In genomic region chr9:113706841-113707240, GRCm38 (mm10) we compare ENCODE assay signal across 8 mouse cellular contexts. TPM values are rescaled to one million over a fixed set of nuclear protein-coding genes. Genes with fewer than 3 reads are reported as not detected.
A peak's percentile ranks its signal among the peaks of the same experiment; 100 is the strongest.
DNase-seq lines count a peak whose midpoint lies in the region; ATAC-seq and TF ChIP-seq lines count a peak whose summit lies in the region.

No protein-coding gene starts in this region.

- H3K79me2 ChIP-seq in liver, adult 2 months (ENCODE audit: control insufficient read depth, insufficient read depth, low read length): peaks cover 47% of the 10 kb centered on the region; the same call in 1 of the 2 replicates

- H3K27ac ChIP-seq in liver, adult 2 months (replicated peaks; ENCODE audit: insufficient read depth, low read depth, low read length): no peak overlapping the region; the same call in 1 of the 2 replicates
- no peak overlapping the region for H3K27ac ChIP-seq in hindbrain, embryonic 11.5 days (ENCODE audit: low read depth, low read length)
- H3K27ac ChIP-seq in midbrain, embryonic 13.5 days: no peak overlapping the region

- peak overlapping the region; percentile 48 for H3K9ac ChIP-seq in liver, adult 2 months (ENCODE audit: low read depth, low read length)
- H3K9ac ChIP-seq in hindbrain, embryonic 11.5 days (ENCODE audit: low read depth, low read length): peak overlapping the region; percentile 98; the same call in 1 of the 2 replicates
- peak overlapping the region; percentile 98 for H3K9ac ChIP-seq in midbrain, embryonic 13.5 days (replicated peaks)

- TF ChIP-seq CTCF in liver, adult 2 months (IDR thresholded peaks at IDR 0.05; ENCODE audit: low read depth, low read length): no peak
- no peak for TF ChIP-seq CTCF in brain, embryonic 14.5 days (IDR thresholded peaks at IDR 0.05; ENCODE audit: borderline replicate concordance, extremely low read depth, insufficient read depth, insufficient read length)

- no peaks in the 10 kb centered on the region for H3K9me3 ChIP-seq in hindbrain, embryonic 11.5 days (ENCODE audit: control insufficient read depth, low read length)
- H3K9me3 ChIP-seq in midbrain, embryonic 13.5 days: no peaks in the 10 kb centered on the region

- WGBS in liver, adult 2 months: 13% methylated on average over 9 of the region's 9 CpGs
- WGBS in hindbrain, embryonic 11.5 days: 68% methylated on average over 9 of the region's 9 CpGs
- 74% methylated on average over 9 of the region's 9 CpGs for WGBS in midbrain, embryonic 13.5 days

- peak; percentile 61 for DNase-seq in liver, adult 2 months (ENCODE audit: extremely low read depth, low read depth, low spot score)
- DNase-seq in liver: no peak
- peak; percentile 22 for DNase-seq in brain, embryonic 14.5 days (ENCODE audit: low read depth)
- no peak for DNase-seq in hindbrain, embryonic 11.5 days (ENCODE audit: low spot score)
- no peak for DNase-seq in thymus, adult 18-20 months
- DNase-seq in adrenal gland, adult 8-10 months: no peak

- peak overlapping the region; percentile 90 for H3K4me3 ChIP-seq in liver, adult 2 months (ENCODE audit: insufficient read depth, low read depth, low read length)
- H3K4me3 ChIP-seq in hindbrain, embryonic 11.5 days (ENCODE audit: low read depth, low read length): peak overlapping the region; percentile 96
- peak overlapping the region; percentile 99 for H3K4me3 ChIP-seq in midbrain, embryonic 13.5 days (replicated peaks)

- TF ChIP-seq POLR2A in liver, adult 2 months (IDR thresholded peaks at IDR 0.05; ENCODE audit: extremely low read depth, insufficient read depth, low read length): no peak
- no peak for TF ChIP-seq POLR2A in brain, embryonic 14.5 days (IDR thresholded peaks at IDR 0.05; ENCODE audit: borderline replicate concordance, extremely low read depth, insufficient read depth, insufficient read length, poor library complexity, severe bottlenecking)

- H3K36me3 ChIP-seq in liver, adult 2 months (ENCODE audit: control insufficient read depth, insufficient read depth, low read length): no peaks in the 10 kb centered on the region
- H3K36me3 ChIP-seq in hindbrain, embryonic 11.5 days (ENCODE audit: control insufficient read depth, insufficient read depth, low read length): no peaks in the 10 kb centered on the region
- no peaks in the 10 kb centered on the region for H3K36me3 ChIP-seq in midbrain, embryonic 13.5 days

- H3K4me1 ChIP-seq in liver, adult 2 months (ENCODE audit: control insufficient read depth, insufficient read depth, low read length): peaks cover 23% of the 10 kb centered on the region
- peaks cover 4% of the 10 kb centered on the region; the same call in 1 of the 2 replicates for H3K4me1 ChIP-seq in hindbrain, embryonic 11.5 days (replicated peaks; ENCODE audit: control insufficient read depth, insufficient read depth, low read length)
- peaks cover 28% of the 10 kb centered on the region for H3K4me1 ChIP-seq in midbrain, embryonic 13.5 days (replicated peaks)

- no peaks in the 10 kb centered on the region for H3K27me3 ChIP-seq in liver, adult 2 months (ENCODE audit: control insufficient read depth, insufficient read depth, low read length)
- H3K27me3 ChIP-seq in hindbrain, embryonic 11.5 days (ENCODE audit: control insufficient read depth, insufficient read depth, low read length): no peaks in the 10 kb centered on the region
- no peaks in the 10 kb centered on the region for H3K27me3 ChIP-seq in midbrain, embryonic 13.5 days

- H3K4me2 ChIP-seq in hindbrain, embryonic 11.5 days (replicated peaks; ENCODE audit: low read depth, low read length): peak overlapping the region; percentile 78
- peak overlapping the region; percentile 94 for H3K4me2 ChIP-seq in midbrain, embryonic 13.5 days (replicated peaks)

- ATAC-seq in hindbrain, embryonic 11.5 days (ENCODE audit: low FRiP score): no peak
- no peak for ATAC-seq in midbrain, embryonic 13.5 days
- no peak for ATAC-seq in monocyte, adult 5-6 weeks (replicated peaks; ENCODE audit: insufficient number of reproducible peaks, low FRiP score, low TSS enrichment, poor library complexity, severe bottlenecking)

RNA-seq across cellular contexts. Expression of gene Pdcd6ip, which starts 1.2 kb away (rescaled TPM):
- 33.9 and 44.2 TPM in 2 replicates for total RNA-seq in liver, adult 2 months (2014; rRNA removed)
- polyA plus RNA-seq in liver, adult 2 months (2012; rRNA removed): 41.0 and 56.6 TPM in 2 replicates
- polyA plus RNA-seq in brain, embryonic 14.5 days (2012; rRNA removed): 42.9 and 46.2 TPM in 2 replicates
- polyA plus RNA-seq in hindbrain, embryonic 11.5 days (2014; fragmentation: Nextera tagmentation; extraction: Ambion mirVana): 48.7 and 50.9 TPM in 2 replicates
- 39.7 and 42.8 TPM in 2 replicates for polyA plus RNA-seq in midbrain, embryonic 13.5 days (2015; fragmentation: Nextera tagmentation; extraction: Ambion mirVana)
- total RNA-seq in monocyte, adult 5-6 weeks (2017): 173 to 227 TPM (median 191 TPM) in 3 replicates
- 100 to 1,000 TPM; 176 to 225 (median 190) TPM for total RNA-seq in adrenal gland, adult 8-10 months (2022)

RNA-seq across cellular contexts. Expression of gene Clasp2, which starts 34.4 kb away (rescaled TPM):
- 16.2 and 17.4 TPM in 2 replicates for total RNA-seq in liver, adult 2 months (2014; rRNA removed)
- polyA plus RNA-seq in liver, adult 2 months (2012; rRNA removed): 2.3 and 2.6 TPM in 2 replicates
- 107 and 135 TPM in 2 replicates for polyA plus RNA-seq in brain, embryonic 14.5 days (2012; rRNA removed)
- polyA plus RNA-seq in hindbrain, embryonic 11.5 days (2014; fragmentation: Nextera tagmentation; extraction: Ambion mirVana): 53.0 and 57.9 TPM in 2 replicates
- polyA plus RNA-seq in midbrain, embryonic 13.5 days (2015; fragmentation: Nextera tagmentation; extraction: Ambion mirVana): 108 and 113 TPM in 2 replicates
- 39.7 to 59.4 TPM (median 42.1 TPM) in 3 replicates for total RNA-seq in monocyte, adult 5-6 weeks (2017)
- 100 to 1,000 TPM; 122 to 289 (median 183) TPM for total RNA-seq in adrenal gland, adult 8-10 months (2022)

Comparison
In these comparisons a context has a peak if more than half of its experiments do, and no peak if none do; other contexts are left out.
1. DNase-seq: peak in liver, adult 2 months (single experiment) and brain, embryonic 14.5 days (single experiment); none in liver (single experiment), hindbrain, embryonic 11.5 days (single experiment), thymus, adult 18-20 months (0 of 2) and adrenal gland, adult 8-10 months (single experiment).
2. H3K9ac ChIP-seq: peak in every context shown above with its lines; median percentile 98 in hindbrain, embryonic 11.5 days; 98 in midbrain, embryonic 13.5 days; 48 in liver, adult 2 months.
3. RNA of gene Clasp2, which starts 34.4 kb away (polyA plus RNA-seq): 107 to 135 TPM in brain, embryonic 14.5 days, 108 to 113 TPM in midbrain, embryonic 13.5 days and 53.0 to 57.9 TPM in hindbrain, embryonic 11.5 days; 2.3 to 2.6 TPM in liver, adult 2 months; every median in the first group is over 10 times any median in the second.
4. Peak in every context shown above with its lines, with median percentiles within 50 percentile points of each other: H3K4me3 ChIP-seq.